Mouse (Mus musculus) kidney, embryonic 16.5 days (tissue): ENCODE data around the gene Rer1. TPM values are rescaled to one million over a fixed set of nuclear protein-coding genes. Genes with fewer than 3 reads are reported as not detected.

Experiments
- ATAC-seq: fragments of 200-750 bp; cut with Nextera tagmentation; 2 replicates; pipeline ENCODE4 v1.8.0; 2017; ENCODE audit warnings: moderate TSS enrichment; ENCODE audit not compliant: low FRiP score, low TSS enrichment
- H3K27ac ChIP-seq: fragments of 300-500 bp; sonication (generic); 2 replicates; pipeline ENCODE4 v1.5.1; 2014; ENCODE audit warnings: low read length
- H3K27me3 ChIP-seq: fragments of 300-500 bp; sonication (generic); 2 replicates; pipeline ENCODE4 v1.6.1; 2014; ENCODE audit warnings: low read length, control low read depth, mixed read lengths; ENCODE audit not compliant: insufficient read depth
- H3K36me3 ChIP-seq: fragments of 300-500 bp; sonication (generic); 2 replicates; pipeline ENCODE4 v1.6.1; 2014; ENCODE audit warnings: low read length, control low read depth, mixed read lengths; ENCODE audit not compliant: insufficient read depth
- H3K4me1 ChIP-seq: fragments of 300-500 bp; sonication (generic); 2 replicates; pipeline ENCODE4 v1.6.1; 2014; ENCODE audit warnings: low read length, control low read depth, mixed read lengths; ENCODE audit not compliant: insufficient read depth
- H3K4me2 ChIP-seq: fragments of 300-500 bp; sonication (generic); replicated peaks from 2 replicates; pipeline ENCODE4 v1.6.1; 2014; ENCODE audit warnings: low read depth, low read length
- H3K4me3 ChIP-seq: fragments of 300-500 bp; sonication (generic); 2 replicates; pipeline ENCODE4 v1.5.1; 2014; ENCODE audit warnings: mild to moderate bottlenecking, low read length
- H3K9ac ChIP-seq: fragments of 300-500 bp; sonication (generic); replicated peaks from 2 replicates; pipeline ENCODE4 v1.6.1; 2014; ENCODE audit warnings: low read length
- H3K9me3 ChIP-seq: fragments of 300-500 bp; sonication (generic); 2 replicates; pipeline ENCODE4 v1.6.1; 2016; ENCODE audit warnings: low read length, control low read depth
- WGBS: fragments of 180-500 bp; shearing (Covaris S2); extraction: QIAGEN DNeasy Blood & Tissue Kit; methylation state at CpG from one replicate; pipeline ENCODE4 v1.1.7; 2014; 5-methylcytosine and 5-hydroxymethylcytosine counted together
- polyA plus RNA-seq: library from polyadenylated mRNA; unstranded; fragments of >200 nt; fragmentation: Nextera tagmentation; extraction: Ambion mirVana; gene quantifications from 2 replicates; pipeline ENCODE4 v1.2.1, GENCODE M21; 2015

Rer1 gene
- polyA plus RNA-seq, 1 experiment from 2014 or later, result 158 TPM

DNA sequence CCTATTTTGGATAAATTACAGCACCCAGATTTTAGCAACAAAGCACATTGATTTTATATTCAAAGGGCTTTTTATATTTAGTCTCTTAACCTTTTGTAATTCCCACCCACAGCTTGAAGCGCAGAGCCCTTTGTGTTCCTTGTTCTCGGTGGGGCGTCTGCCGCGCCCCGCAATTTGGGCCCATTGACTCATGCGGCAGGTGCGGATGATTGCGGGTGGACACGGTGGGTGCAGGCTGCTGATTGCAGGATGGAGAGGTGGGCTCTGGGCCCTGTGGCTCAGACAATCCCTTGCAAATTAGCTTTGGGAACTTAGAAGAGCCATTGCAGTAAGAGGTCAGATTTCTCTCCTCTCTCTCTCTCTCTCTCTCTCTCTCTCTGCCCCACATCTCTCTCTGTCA lies 32.1 kb upstream of the Rer1 start:
- ATAC-seq, result no peak
- Histone ChIP-seq H3K4me1 (peaks cover 24% of the 10 kb centered on the region), H3K27ac (no peak overlapping the region), H3K4me2 (no peak overlapping the region), H3K9ac (no peak overlapping the region), H3K4me3 (no peak overlapping the region), H3K36me3 (no peaks in the 10 kb centered on the region), H3K27me3 (no peaks in the 10 kb centered on the region), H3K9me3 (no peaks in the 10 kb centered on the region)
- WGBS, result 72% methylated on average over 10 of the region's 10 CpGs

GRCm38 (mm10) chr4:155117396-155117978 lies 31.3 kb upstream of the Rer1 start:
- no peak for ATAC-seq
- Histone ChIP-seq H3K4me2 (no peak overlapping the region), H3K9ac (no peak overlapping the region), H3K9me3 (no peaks in the 10 kb centered on the region), H3K4me3 (no peak overlapping the region), H3K27me3 (no peaks in the 10 kb centered on the region), H3K27ac (no peak overlapping the region), H3K36me3 (no peaks in the 10 kb centered on the region), H3K4me1 (peaks cover 16% of the 10 kb centered on the region)
- 81% methylated on average over 6 of the region's 6 CpGs for WGBS

- peaks cover 9% of the 10 kb centered on the region; the same call in 1 of the 2 replicates for H3K4me1 ChIP-seq
- 72% methylated on average over 4 of the region's 4 CpGs for WGBS
Measured at GRCm38 (mm10) chr4:155116607-155117006, 30.4 kb upstream of the Rer1 start.

GRCm38 (mm10) chr4:155113766-155114410 lies 27.7 kb upstream of the Rer1 start:
- Histone ChIP-seq H3K27ac (no peak overlapping the region), H3K9ac (no peak overlapping the region), H3K4me1 (peaks cover 12% of the 10 kb centered on the region), H3K9me3 (no peaks in the 10 kb centered on the region), H3K27me3 (no peaks in the 10 kb centered on the region), H3K4me3 (no peak overlapping the region), H3K4me2 (no peak overlapping the region), H3K36me3 (no peaks in the 10 kb centered on the region)
- 69% methylated on average over 8 of the region's 8 CpGs for WGBS
- ATAC-seq, result no peak

More at GRCm38 (mm10) chr4:155116607-155117006, 30.4 kb upstream of the Rer1 start:
- H3K27me3 ChIP-seq, result no peaks in the 10 kb centered on the region
- H3K4me3 ChIP-seq, result no peak overlapping the region
- H3K4me2 ChIP-seq, result no peak overlapping the region
- no peak overlapping the region for H3K9ac ChIP-seq
- H3K9me3 ChIP-seq, result no peaks in the 10 kb centered on the region
- H3K27ac ChIP-seq, result no peak overlapping the region
- H3K36me3 ChIP-seq, result no peaks in the 10 kb centered on the region
- ATAC-seq, result no peak

- no peaks in the 10 kb centered on the region for H3K36me3 ChIP-seq
- 0 out of 2 replicates have a peak overlapping the region, but pooled peaks have one; percentile 37 for H3K9ac ChIP-seq
- H3K4me2 ChIP-seq, result no peak overlapping the region
- H3K9me3 ChIP-seq, result no peaks in the 10 kb centered on the region
- 41% methylated on average over 5 of the region's 5 CpGs for WGBS
- no peak overlapping the region for H3K4me3 ChIP-seq
- H3K27me3 ChIP-seq, result no peaks in the 10 kb centered on the region
- peak overlapping the region; percentile 57; the same call in 1 of the 2 replicates for H3K27ac ChIP-seq
- peaks cover 12% of the 10 kb centered on the region for H3K4me1 ChIP-seq
- no peak for ATAC-seq
Measured at GRCm38 (mm10) chr4:155109471-155109870, 23.3 kb upstream of the Rer1 start.

- H3K9me3 ChIP-seq, result no peaks in the 10 kb centered on the region
- H3K4me1 ChIP-seq, result peaks cover 12% of the 10 kb centered on the region
- 96% methylated on average over 4 of the region's 4 CpGs for WGBS
- H3K9ac ChIP-seq, result no peak overlapping the region
- H3K36me3 ChIP-seq, result no peaks in the 10 kb centered on the region
- ATAC-seq, result no peak
- no peak overlapping the region for H3K4me2 ChIP-seq
- no peaks in the 10 kb centered on the region for H3K27me3 ChIP-seq
- no peak overlapping the region for H3K27ac ChIP-seq
- H3K4me3 ChIP-seq, result no peak overlapping the region
Measured at GRCm38 (mm10) chr4:155107886-155108285, 21.7 kb upstream of the Rer1 start.

GRCm38 (mm10) chr4:155098572-155098971 lies 12.4 kb upstream of the Rer1 start:
- Histone ChIP-seq H3K4me1 (peaks cover 9% of the 10 kb centered on the region), H3K27me3 (no peaks in the 10 kb centered on the region), H3K4me2 (no peak overlapping the region), H3K36me3 (no peaks in the 10 kb centered on the region), H3K9me3 (no peaks in the 10 kb centered on the region), H3K9ac (no peak overlapping the region), H3K27ac (no peak overlapping the region), H3K4me3 (no peak overlapping the region)
- 65% methylated on average over 4 of the region's 4 CpGs for WGBS
- no peak for ATAC-seq

DNA sequence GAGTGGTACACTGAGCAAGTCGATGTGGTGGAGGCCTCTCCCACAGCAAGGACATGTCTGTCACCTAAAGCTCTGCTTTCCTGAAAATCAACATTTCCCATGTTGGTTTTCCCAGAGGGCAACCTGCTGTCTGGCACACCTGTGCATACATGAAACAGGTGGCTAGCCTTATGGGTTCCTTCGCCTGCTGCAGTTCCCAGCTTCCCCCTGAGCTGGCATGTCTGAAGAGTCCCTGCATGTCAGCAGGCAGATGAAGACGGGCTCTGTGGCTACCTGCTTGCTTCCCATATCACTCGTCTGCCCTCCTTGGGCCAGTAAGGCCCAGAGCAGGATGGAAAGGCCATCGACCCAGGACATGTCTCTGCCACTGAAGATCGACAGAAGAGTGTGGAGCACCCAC lies 11.3 kb upstream of the Rer1 start:
- Histone ChIP-seq H3K9me3 (no peaks in the 10 kb centered on the region), H3K36me3 (no peaks in the 10 kb centered on the region), H3K4me1 (peaks cover 9% of the 10 kb centered on the region), H3K4me2 (no peak overlapping the region), H3K4me3 (no peak overlapping the region), H3K27me3 (no peaks in the 10 kb centered on the region), H3K27ac (no peak overlapping the region), H3K9ac (no peak overlapping the region)
- WGBS, result 81% methylated on average over 6 of the region's 6 CpGs
- no peak for ATAC-seq

DNA sequence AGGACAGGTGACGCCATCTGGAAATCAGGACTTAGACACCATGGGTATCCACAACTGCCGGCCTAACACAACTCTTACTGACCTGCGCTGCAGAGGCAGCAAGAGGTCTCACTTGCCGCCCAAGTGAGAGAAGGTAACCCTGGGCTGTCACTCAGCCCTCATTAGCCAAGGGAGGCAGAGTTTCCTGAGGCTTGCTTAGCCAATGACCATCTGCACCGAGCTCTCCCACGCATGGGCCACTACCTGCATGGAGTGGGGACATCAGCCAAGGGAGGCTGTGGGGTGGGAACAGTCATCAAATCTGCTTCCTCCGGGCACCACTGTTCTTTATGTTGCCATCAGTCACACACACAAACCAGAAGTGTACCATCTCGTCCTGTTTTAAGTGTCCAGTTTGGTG lies 9.8 kb upstream of the Rer1 start:
- Histone ChIP-seq H3K27me3 (no peaks in the 10 kb centered on the region), H3K4me2 (no peak overlapping the region), H3K27ac (no peak overlapping the region), H3K4me1 (peaks cover 9% of the 10 kb centered on the region), H3K4me3 (no peak overlapping the region), H3K36me3 (no peaks in the 10 kb centered on the region), H3K9me3 (no peaks in the 10 kb centered on the region), H3K9ac (no peak overlapping the region)
- 63% methylated on average over 8 of the region's 8 CpGs for WGBS
- ATAC-seq, result no peak

DNA sequence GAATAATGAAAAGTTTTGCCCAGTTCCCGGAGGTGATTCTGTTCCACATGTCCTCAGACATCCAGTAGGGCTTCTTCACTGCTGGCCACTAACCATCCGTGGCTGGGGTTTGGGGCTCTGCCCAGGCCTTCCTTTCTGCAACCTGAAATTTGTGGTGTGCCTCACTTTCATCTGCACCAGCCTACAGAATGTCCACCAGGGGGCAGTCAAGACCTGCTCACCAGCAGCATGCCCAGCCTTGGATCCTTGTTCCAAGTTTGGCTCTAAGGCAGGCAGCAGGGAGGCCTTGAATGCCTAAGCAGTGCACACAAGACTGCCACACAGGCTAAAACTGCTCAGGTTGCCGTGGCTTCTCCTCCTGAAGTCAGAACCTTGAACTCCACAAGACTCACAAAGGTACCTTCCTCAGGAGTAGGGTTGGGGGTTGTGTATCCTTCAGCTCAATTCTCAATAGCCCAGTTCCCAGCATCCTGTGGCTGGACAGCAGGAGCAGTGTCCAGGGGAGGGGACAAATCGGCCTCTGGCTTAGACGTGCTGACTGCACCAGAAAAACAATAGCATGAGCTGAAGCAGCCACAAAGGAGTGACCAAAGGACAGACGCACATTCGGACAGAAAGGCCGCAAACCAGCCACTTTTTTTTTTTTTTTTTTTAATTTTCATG lies 9.2 kb upstream of the Rer1 start:
- WGBS, result 39% methylated on average over 8 of the region's 8 CpGs
- Histone ChIP-seq H3K9ac (no peak overlapping the region), H3K4me2 (no peak overlapping the region), H3K9me3 (no peaks in the 10 kb centered on the region), H3K4me3 (no peak overlapping the region), H3K27me3 (no peaks in the 10 kb centered on the region), H3K27ac (no peak overlapping the region), H3K4me1 (peaks cover 9% of the 10 kb centered on the region), H3K36me3 (no peaks in the 10 kb centered on the region)
- ATAC-seq, result peak; percentile 73
